Mouse (Mus musculus): ENCODE data around the gene March9.
"Not testable (repeated sequence)": the region's sequence is repeated elsewhere in the genome, so short reads cannot be mapped to it uniquely, and the experiment has no call there.

March9 gene

GRCm38 (mm10) chr10:127079665-127080391, 19.8 kb upstream of the March9 start:
- no peak for DNase-seq (ENCODE audit: low read depth, low spot score)

- no peak for DNase-seq (ENCODE audit: low read depth, low spot score)
Observed at GRCm38 (mm10) chr10:127078677-127079575, 18.9 kb upstream of the March9 start.

GRCm38 (mm10) chr10:127078001-127078676, 18.2 kb upstream of the March9 start:
- DNase-seq (ENCODE audit: low read depth, low spot score): no peak

- no peak for DNase-seq (ENCODE audit: low read depth, low spot score)
Observed at GRCm38 (mm10) chr10:127077515-127077914, 17.5 kb upstream of the March9 start.

GRCm38 (mm10) chr10:127076082-127076481, 16.1 kb upstream of the March9 start:
- no peak for DNase-seq (ENCODE audit: low read depth, low spot score)

- DNase-seq (ENCODE audit: low read depth, low spot score): no peak
Observed at GRCm38 (mm10) chr10:127075651-127076050, 15.7 kb upstream of the March9 start.

GRCm38 (mm10) chr10:127075080-127075479, 15.1 kb upstream of the March9 start, which contains the start of gene Agap2:
Agap2 (plus strand) TSS chr10:127075284.
- no peak for DNase-seq (ENCODE audit: low read depth, low spot score)

- DNase-seq (ENCODE audit: low read depth, low spot score): no peak
Observed at GRCm38 (mm10) chr10:127073981-127074380, 14.0 kb upstream of the March9 start.

GRCm38 (mm10) chr10:127072969-127073368, 13.0 kb upstream of the March9 start:
- DNase-seq (ENCODE audit: low read depth, low spot score): not testable (repeated sequence)

- DNase-seq (ENCODE audit: low read depth, low spot score): not testable (repeated sequence)
Observed at GRCm38 (mm10) chr10:127072270-127072669, 12.3 kb upstream of the March9 start.

GRCm38 (mm10) chr10:127071203-127071602, 11.2 kb upstream of the March9 start:
- DNase-seq (ENCODE audit: low read depth, low spot score): no peak

GRCm38 (mm10) chr10:127070190-127071121, 10.5 kb upstream of the March9 start, which contains the start of gene Tspan31:
Tspan31 (minus strand) TSS chr10:127070264.
- peak; percentile 79 for DNase-seq (ENCODE audit: low read depth, low spot score)

GRCm38 (mm10) chr10:127069281-127070189, 9.6 kb upstream of the March9 start:
- DNase-seq (ENCODE audit: low read depth, low spot score): no peak

GRCm38 (mm10) chr10:127068360-127069038, 8.5 kb upstream of the March9 start:
- no peak for DNase-seq (ENCODE audit: low read depth, low spot score)

GRCm38 (mm10) chr10:127066519-127067018, 6.6 kb upstream of the March9 start:
- DNase-seq (ENCODE audit: low read depth, low spot score): no peak

GRCm38 (mm10) chr10:127065981-127066380, 6.0 kb upstream of the March9 start:
- no peak for DNase-seq (ENCODE audit: low read depth, low spot score)

- DNase-seq (ENCODE audit: low read depth, low spot score): no peak
Observed at GRCm38 (mm10) chr10:127063913-127064870, 4.2 kb upstream of the March9 start.

All from WW6 (cell line).